Mouse (Mus musculus): ENCODE measurements around the gene Vwa2.
A peak's percentile ranks its signal among the peaks of the same experiment; 100 is the strongest.

The Vwa2 gene

DNA sequence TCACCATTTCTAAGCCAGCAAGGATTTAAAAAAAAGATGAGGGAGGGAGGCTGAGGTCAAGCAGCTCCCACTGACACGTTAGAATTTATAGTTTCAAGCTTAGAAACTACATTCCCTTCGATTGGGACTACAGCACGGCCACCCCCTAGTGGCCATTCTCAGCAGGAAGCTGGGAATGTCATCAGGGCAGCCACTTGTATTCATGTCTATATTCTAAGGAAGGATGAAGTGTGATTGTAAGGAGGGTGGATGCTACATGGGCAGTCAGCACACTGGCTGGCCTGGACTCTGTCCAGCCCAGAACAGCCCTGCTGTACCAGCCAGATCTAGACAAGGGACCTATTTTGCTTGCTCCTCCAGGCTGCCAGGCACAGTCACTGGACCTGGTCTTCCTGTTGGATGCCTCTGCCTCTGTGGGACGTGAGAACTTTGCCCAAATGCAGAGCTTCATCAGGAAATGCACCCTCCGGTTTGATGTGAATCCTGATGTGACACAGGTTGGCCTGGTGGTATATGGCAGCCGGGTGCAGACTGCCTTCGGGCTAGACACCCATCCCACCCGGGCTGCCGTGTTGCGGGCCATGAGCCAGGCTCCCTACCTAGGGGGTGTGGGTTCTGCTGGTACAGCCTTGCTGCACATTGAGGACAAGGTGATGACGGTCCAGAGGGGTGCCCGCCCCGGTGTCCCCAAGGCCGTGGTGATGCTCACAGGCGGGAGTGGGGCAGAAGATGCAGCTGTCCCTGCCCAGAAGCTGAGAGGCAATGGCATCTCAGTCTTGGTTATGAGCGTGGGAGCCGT is 34.6 kb downstream of the Vwa2 start:
- DNase-seq = peak; percentile 60

DNA sequence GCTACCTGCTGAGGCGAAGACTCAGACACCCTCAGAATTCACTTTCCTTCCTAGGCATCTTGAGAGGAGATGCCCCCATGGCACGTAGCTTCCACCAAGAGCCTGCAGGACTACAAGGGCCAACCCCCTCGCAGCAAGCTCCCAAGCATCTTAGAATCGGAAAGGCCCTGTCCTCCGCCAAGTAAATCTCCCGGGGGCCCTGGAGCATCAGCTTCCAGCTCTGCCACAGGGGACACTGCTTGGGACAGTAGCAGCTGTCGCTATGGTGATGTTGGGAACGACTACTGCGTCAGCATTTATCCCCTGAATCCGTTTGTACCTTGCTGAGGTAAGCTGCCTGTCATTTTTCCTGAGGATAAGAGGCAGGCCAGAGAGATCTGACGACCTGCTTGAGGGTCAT is 36.5 kb downstream of the Vwa2 start:
- DNase-seq = no peak

GRCm38 (mm10) chr19:56913761-56914160 is 39.7 kb downstream of the Vwa2 start:
- DNase-seq = no peak

GRCm38 (mm10) chr19:56914658-56915057 is 40.6 kb downstream of the Vwa2 start:
- DNase-seq = no peak

GRCm38 (mm10) chr19:56915084-56915483 is 41.0 kb downstream of the Vwa2 start:
- DNase-seq = peak; percentile 70

DNA sequence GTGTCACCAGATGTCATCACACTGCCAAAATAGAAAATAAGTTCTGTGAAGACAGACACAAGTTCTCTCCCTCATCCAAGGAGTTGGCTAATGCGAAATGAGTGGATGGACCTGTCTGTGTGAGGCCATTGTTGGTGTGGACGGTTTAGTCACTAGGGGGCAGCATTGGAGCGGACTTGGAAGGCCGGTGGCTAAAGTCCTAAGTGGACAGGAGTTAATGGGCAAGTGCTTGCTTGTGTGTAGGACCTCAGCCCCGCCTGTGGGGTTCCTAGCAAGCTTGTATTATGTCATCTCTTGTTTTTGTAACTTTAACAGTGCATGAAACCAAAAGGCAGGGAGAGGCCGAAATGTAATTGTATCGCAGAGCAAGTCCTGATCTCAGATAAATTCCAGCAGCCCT is 45.6 kb downstream of the Vwa2 start:
- peak; percentile 96 for DNase-seq

DNA sequence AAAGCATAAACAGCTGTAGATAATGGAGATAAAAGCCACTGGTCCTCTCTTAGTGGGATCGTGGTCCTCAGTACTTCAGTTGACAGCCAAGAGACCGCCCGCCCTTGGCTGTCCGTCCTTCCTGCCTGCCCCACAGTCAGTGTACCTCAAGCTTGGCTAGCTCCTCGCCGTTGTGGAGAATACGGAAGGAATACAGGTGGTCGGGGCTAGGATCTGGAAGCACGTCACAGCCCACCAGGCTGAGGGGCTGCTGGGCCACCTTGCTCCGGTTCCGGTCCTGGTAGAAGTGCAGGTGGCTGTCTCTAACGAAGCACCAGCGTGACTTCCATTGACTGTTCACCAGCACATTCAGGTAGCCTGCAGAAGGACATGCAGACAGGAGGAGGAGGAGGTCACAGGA is 46.2 kb downstream of the Vwa2 start:
- DNase-seq = no peak

DNA sequence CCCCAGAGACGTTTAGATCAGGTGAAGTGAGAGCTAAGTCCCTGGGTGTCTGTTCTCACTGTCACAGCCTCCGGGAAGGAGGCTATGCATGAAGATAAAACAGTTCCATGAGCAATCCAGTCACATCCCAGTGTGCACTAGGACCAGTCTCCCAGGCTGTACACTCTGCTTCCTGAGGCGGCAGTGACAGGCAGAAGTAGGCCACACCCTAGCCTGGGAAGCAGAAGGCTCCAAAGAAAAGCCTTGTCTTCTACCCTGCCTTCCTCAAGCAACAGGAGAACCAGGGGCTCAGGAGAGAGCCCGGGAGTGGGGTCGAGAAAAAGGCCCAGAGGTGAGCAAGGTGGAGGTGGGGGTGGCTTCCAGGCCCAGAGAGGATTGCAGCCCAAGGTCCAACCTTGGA is 47.7 kb downstream of the Vwa2 start:
- DNase-seq = no peak

GRCm38 (mm10) chr19:56929392-56929791 is 55.3 kb downstream of the Vwa2 start:
- no peak for DNase-seq

GRCm38 (mm10) chr19:56930029-56930428 is 56.0 kb downstream of the Vwa2 start:
- DNase-seq = no peak

GRCm38 (mm10) chr19:56933800-56934199 is 59.8 kb downstream of the Vwa2 start:
- DNase-seq = no peak

- no peak for DNase-seq
These were observed 61.1 kb downstream of the Vwa2 start for GRCm38 (mm10) chr19:56935111-56935510.

- no peak for DNase-seq
These were observed 61.7 kb downstream of the Vwa2 start for GRCm38 (mm10) chr19:56935777-56936176.

DNA sequence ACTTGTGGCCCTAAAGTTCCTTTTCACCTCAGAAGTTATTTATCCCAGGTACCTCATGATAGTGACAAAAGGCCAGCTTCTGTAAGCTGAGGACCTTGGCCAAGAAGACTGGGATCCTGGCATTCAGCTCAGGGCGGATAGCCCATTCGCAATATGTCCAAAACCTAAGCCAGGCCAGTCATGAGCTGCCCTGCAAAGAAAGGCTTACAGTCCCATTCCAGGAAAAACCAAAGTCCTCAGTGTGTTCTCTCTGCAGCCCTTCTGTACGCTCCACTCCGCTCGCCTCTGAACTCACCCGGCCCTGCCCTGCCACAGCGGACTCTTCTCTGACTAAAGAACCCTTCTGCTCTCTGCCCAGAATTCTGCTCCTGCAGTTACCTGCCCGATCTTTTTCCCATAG is 62.2 kb downstream of the Vwa2 start:
- DNase-seq = no peak

- no peak for DNase-seq
These were observed 63.9 kb downstream of the Vwa2 start for GRCm38 (mm10) chr19:56937911-56938310.

- no peak for DNase-seq
These were observed 65.8 kb downstream of the Vwa2 start for GRCm38 (mm10) chr19:56939826-56940225.

- peak; percentile 43 for DNase-seq
These were observed 66.5 kb downstream of the Vwa2 start for GRCm38 (mm10) chr19:56940507-56940906.

DNA sequence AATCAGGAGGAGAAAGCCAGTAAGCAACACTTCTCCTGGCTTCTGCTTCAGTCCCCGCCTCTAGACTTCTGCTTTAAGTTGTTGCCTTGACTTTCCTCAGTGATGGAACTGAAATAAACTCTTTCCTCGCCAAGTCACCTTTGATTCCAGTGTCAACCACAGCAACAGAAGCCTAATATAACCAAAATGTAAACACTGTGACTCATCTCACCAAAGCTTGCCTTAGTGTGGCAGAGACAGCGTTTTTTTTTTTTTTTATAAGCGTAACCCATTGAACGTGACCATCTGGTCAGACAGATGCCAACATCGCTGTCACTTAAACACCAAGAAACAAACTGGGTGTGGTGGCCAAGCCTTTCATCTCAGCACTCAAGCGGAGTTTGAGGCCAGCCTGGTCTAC is 68.2 kb downstream of the Vwa2 start:
- no peak for DNase-seq

GRCm38 (mm10) chr19:56944211-56944610 is 70.2 kb downstream of the Vwa2 start:
- DNase-seq = no peak

DNA sequence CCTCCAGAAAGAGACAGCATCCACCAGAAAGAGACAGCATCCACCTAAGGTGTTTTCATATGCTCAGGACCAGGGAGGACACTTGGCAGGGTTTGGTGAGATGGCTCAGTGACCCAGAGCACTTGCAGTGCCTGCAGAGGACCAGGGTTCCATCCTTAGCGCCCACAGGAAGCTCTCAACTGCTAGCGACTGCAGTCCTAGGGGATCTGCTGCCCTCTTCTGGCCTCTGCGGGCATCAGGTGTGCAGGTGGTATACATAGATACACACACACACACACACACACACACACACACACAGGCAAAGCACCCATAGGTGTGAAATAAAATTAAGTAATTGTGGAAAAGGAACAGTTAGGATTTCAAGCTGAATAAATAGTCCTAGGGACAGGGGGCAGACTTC is 70.8 kb downstream of the Vwa2 start:
- DNase-seq = no peak

- DNase-seq = no peak
These were observed 71.6 kb downstream of the Vwa2 start for GRCm38 (mm10) chr19:56945621-56946020.

DNA sequence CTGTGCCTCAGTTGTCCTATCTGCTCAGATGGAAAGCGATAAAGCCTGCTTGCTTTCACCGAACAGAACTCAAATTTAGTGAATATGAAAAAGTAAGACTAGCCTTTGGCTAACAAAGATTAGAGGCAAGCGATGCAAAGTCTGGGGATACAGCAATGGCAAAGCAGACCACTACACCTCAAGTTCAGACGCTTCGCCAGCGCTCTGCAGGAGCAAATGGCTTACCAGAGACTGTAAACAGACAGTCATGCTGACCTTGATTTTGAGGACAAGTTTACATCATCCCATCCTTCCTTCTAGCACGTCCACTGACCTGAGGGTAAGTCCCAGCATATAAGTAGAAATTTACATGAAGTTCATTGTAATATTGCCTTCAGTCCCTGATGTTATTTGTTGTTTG is 72.2 kb downstream of the Vwa2 start:
- no peak for DNase-seq

DNA sequence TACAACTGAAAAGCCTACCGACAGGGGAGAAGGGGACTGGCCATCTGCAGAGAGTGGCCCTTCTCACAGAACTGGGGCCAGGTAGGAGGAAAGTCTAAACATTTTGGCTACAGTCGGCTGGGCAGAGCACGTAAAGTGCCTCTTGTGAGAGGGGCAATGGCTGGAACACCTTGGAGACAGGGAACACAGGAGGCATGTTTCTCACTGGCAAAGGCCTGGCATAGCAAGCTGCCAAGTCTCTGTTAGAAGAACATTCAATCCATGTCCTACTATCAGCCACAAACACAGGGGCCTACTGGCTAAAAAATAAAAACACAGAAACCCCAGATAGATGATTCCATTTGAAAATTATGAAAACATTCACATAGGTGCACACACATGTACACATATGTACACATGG is 72.7 kb downstream of the Vwa2 start:
- no peak for DNase-seq

DNA sequence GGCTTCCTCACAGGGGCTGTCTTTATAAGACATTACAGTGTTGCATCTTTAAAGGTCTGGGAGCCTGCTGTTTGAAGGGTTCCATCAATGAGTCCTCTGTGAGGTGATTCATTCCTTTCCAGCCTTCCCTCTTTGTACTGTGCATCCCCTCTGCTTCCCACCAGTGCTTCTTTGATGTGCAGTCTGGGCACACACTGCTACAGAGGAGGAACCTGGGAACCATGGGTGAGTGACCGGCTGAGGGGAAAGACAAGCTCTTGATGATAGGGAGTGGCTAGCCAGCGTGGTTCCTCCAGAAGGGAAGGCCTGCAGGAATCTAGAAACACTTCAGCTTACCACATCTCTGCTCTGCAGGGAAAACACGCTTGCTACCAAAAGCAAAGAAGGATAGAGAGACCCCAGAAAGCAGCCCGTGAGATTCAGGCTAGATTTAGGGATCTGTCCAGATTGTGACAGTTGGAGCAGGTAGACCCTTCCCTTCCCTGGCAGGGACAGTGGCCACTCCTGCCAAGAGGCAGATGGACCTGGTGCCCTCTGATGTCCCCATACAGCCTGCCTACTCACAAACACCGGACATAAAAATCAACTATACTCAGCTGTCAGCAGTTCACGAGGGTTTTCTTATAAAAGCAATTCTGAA is 74.0 kb downstream of the Vwa2 start:
- DNase-seq = no peak

DNA sequence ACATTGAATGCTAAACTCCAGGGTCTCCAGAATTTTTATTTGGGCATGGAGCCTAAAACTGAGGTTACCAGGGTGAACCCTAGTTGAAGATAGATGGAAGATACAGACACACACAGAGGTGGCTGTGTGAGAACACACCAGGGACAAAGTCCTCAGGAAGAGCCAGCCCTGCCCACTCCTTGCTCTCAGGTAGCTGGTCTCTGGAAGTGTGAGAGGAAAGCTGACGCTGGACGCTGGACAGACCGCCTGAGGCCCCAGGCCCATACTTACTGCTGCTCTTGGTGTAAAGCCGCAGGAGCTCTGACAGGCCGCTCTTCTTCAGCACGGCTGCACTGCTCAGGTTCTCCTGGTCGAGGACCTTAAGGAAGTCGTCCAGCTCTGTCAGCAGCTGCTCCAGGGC is 75.8 kb downstream of the Vwa2 start:
- no peak for DNase-seq
